Mouse (Mus musculus) cerebellum, adult (tissue): ENCODE measurements around the gene Tcp1.

Experiments
- ATAC-seq: cut with Nextera tagmentation; 2 replicates; pipeline ENCODE4 v1.9.2; 2017; ENCODE audit warnings: mild to moderate bottlenecking, moderate library complexity, mixed read lengths; ENCODE audit not compliant: insufficient number of reproducible peaks, low FRiP score, low TSS enrichment

Gene Tcp1

GRCm38 (mm10) chr17:12960331-12960873 is 44.9 kb downstream of the Tcp1 start, which contains the start of gene Acat2:
Acat2 (minus strand) TSS chr17:12960747.
- peak; percentile 98 for ATAC-seq

DNA sequence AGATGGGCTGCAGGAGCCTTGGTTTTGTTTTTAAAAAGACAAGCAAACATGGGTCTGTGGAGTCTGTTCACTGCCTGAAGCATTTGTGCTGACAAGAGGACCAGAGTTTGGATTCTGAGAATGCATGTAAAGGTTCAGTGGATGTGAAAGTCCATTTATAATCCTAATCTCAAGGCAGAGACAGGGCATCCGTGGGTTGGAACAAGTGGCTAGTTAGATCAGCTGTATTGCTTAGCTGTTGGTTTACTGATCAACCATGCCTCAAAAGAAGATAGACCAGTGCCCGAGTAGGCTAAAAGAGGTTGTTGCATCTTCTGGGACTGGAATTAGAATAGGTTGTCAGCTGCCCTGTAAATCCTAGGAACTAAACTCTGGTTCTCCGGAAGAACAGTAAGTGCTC is 48.0 kb downstream of the Tcp1 start:
- no peak for ATAC-seq

GRCm38 (mm10) chr17:12967173-12967572 is 51.7 kb downstream of the Tcp1 start:
- ATAC-seq: no peak

- no peak for ATAC-seq
Observed at GRCm38 (mm10) chr17:12973851-12974250, 58.4 kb downstream of the Tcp1 start.
